ENCODE assay signal across 14 mouse cellular contexts in genomic region chr10:79849941-79850628, GRCm38 (mm10). TPM values are rescaled to one million over a fixed set of nuclear protein-coding genes. Genes with fewer than 3 reads are reported as not detected.
DNase-seq lines count a peak whose midpoint lies in the region; ATAC-seq and TF ChIP-seq lines count a peak whose summit lies in the region.
"Had no signal": no experiment of that assay in that cellular context is flagged by ENCODE, and none has a peak within 500 bp of the region (broad histone marks: within the 10 kb centered on the region; RNA-seq: fewer than 3 reads in every experiment).

No protein-coding gene starts in this region.

- H3K27me3 ChIP-seq in intestine, embryonic 16.5 days (replicated peaks; ENCODE audit: control insufficient read depth, insufficient read depth, low read length): no peaks in the 10 kb centered on the region
- no peaks in the 10 kb centered on the region for H3K27me3 ChIP-seq in intestine, embryonic 15.5 days (replicated peaks)
- no peaks in the 10 kb centered on the region for H3K27me3 ChIP-seq in testis, adult 2 months (ENCODE audit: control insufficient read depth, insufficient read depth, low read length)
- H3K27me3 ChIP-seq: liver, embryonic 12.5 days; midbrain, embryonic 15.5 days; stomach, embryonic 15.5 days had no signal

- H3K27ac ChIP-seq in intestine, embryonic 16.5 days (ENCODE audit: low read length): peak overlapping the region; percentile 8; the same call in 1 of the 2 replicates
- no peak overlapping the region for H3K27ac ChIP-seq in intestine, embryonic 15.5 days
- no peak overlapping the region for H3K27ac ChIP-seq in testis, adult 2 months (ENCODE audit: control insufficient read depth, insufficient read depth, low read depth, low read length)
- H3K27ac ChIP-seq: liver, embryonic 12.5 days; midbrain, embryonic 15.5 days; stomach, embryonic 15.5 days had no signal

- DNase-seq in testis, postnatal 10 days (ENCODE audit: low spot score): no peak
- DNase-seq in thymus, postnatal 36 days: peak; percentile 52 to 62
- DNase-seq in kidney, postnatal 10 days: no peak
- DNase-seq in cerebellum, adult 11-12 months: no peak
- DNase-seq: cerebellum, adult 9-11 months; right cerebral cortex, postnatal 25 days had no signal

- no peaks in the 10 kb centered on the region for H3K36me3 ChIP-seq in intestine, embryonic 16.5 days (ENCODE audit: control insufficient read depth, insufficient read depth, low read length)
- no peaks in the 10 kb centered on the region for H3K36me3 ChIP-seq in intestine, embryonic 15.5 days
- peaks cover 2% of the 10 kb centered on the region; the same call in 1 of the 2 replicates for H3K36me3 ChIP-seq in testis, adult 2 months (ENCODE audit: control insufficient read depth, insufficient read depth, low read length)
- H3K36me3 ChIP-seq: liver, embryonic 12.5 days; midbrain, embryonic 15.5 days; stomach, embryonic 15.5 days had no signal

- no peak overlapping the region for H3K9ac ChIP-seq in intestine, embryonic 16.5 days (ENCODE audit: low read depth, low read length)
- H3K9ac ChIP-seq in intestine, embryonic 15.5 days: no peak overlapping the region
- H3K9ac ChIP-seq: liver, embryonic 12.5 days; midbrain, embryonic 15.5 days; stomach, embryonic 15.5 days had no signal

- no peak for ATAC-seq in intestine, embryonic 16.5 days
- no peak for ATAC-seq in intestine, embryonic 15.5 days
- ATAC-seq in granulocyte monocyte progenitor cell, adult 5-6 weeks (replicated peaks; ENCODE audit: poor library complexity, severe bottlenecking): peak; percentile 17
- ATAC-seq: liver, embryonic 12.5 days; midbrain, embryonic 15.5 days had no signal

- TF ChIP-seq CTCF in testis, adult 2 months (IDR thresholded peaks at IDR 0.05; ENCODE audit: control insufficient read depth, insufficient read depth, insufficient replicate concordance, low read depth, low read length): no peak

- H3K4me1 ChIP-seq in intestine, embryonic 16.5 days (ENCODE audit: control insufficient read depth, insufficient read depth, low read length): peaks cover 30% of the 10 kb centered on the region
- peaks cover 35% of the 10 kb centered on the region for H3K4me1 ChIP-seq in intestine, embryonic 15.5 days (replicated peaks)
- peaks cover 22% of the 10 kb centered on the region for H3K4me1 ChIP-seq in testis, adult 2 months (ENCODE audit: control insufficient read depth, insufficient read depth, low read length)

- TF ChIP-seq POLR2A in testis, adult 2 months (IDR thresholded peaks at IDR 0.05; ENCODE audit: control insufficient read depth, low read depth, low read length): no peak

- WGBS in intestine, embryonic 16.5 days: 76% methylated on average over 8 of the region's 8 CpGs
- 77% methylated on average over 8 of the region's 8 CpGs for WGBS in intestine, embryonic 15.5 days

- H3K9me3 ChIP-seq in intestine, embryonic 16.5 days (ENCODE audit: control insufficient read depth, low read length): no peaks in the 10 kb centered on the region
- no peaks in the 10 kb centered on the region for H3K9me3 ChIP-seq in intestine, embryonic 15.5 days
- H3K9me3 ChIP-seq: liver, embryonic 12.5 days; midbrain, embryonic 15.5 days; stomach, embryonic 15.5 days had no signal

- no peak overlapping the region for H3K4me2 ChIP-seq in intestine, embryonic 16.5 days (ENCODE audit: low read depth, low read length)
- H3K4me2 ChIP-seq in intestine, embryonic 15.5 days (replicated peaks): no peak overlapping the region
- H3K4me2 ChIP-seq: liver, embryonic 12.5 days; midbrain, embryonic 15.5 days; stomach, embryonic 15.5 days had no signal

- H3K4me3 ChIP-seq in intestine, embryonic 16.5 days (ENCODE audit: low read length): no peak overlapping the region
- H3K4me3 ChIP-seq in intestine, embryonic 15.5 days (replicated peaks): no peak overlapping the region
- peak overlapping the region; percentile 47 for H3K4me3 ChIP-seq in testis, adult 2 months (ENCODE audit: control insufficient read depth, low read depth, low read length)
- H3K4me3 ChIP-seq: liver, embryonic 12.5 days; midbrain, embryonic 15.5 days; stomach, embryonic 15.5 days had no signal

RNA-seq across cellular contexts. Expression of gene Ptbp1, which starts 4.1 kb away (rescaled TPM):
- 295 and 302 TPM in 2 replicates for polyA plus RNA-seq in intestine, embryonic 16.5 days (2015; fragmentation: Nextera tagmentation; extraction: Ambion mirVana)
- polyA plus RNA-seq in intestine, embryonic 15.5 days (2015; fragmentation: Nextera tagmentation; extraction: Ambion mirVana): 307 and 314 TPM in 2 replicates
- 125 and 126 TPM in 2 replicates for polyA plus RNA-seq in testis, adult 2 months (2012; rRNA removed)
- total RNA-seq in granulocyte monocyte progenitor cell, adult 5-6 weeks (2014; fragmentation: Nextera tagmentation): 497 and 526 TPM in 2 replicates
- total RNA-seq in granulocyte monocyte progenitor cell, adult 5-6 weeks (2017): 211 and 216 TPM in 2 replicates

RNA-seq across cellular contexts. Expression of gene Prtn3, which starts 24.2 kb away (rescaled TPM):
- 2.7 and 2.8 TPM in 2 replicates for polyA plus RNA-seq in intestine, embryonic 16.5 days (2015; fragmentation: Nextera tagmentation; extraction: Ambion mirVana)
- polyA plus RNA-seq in intestine, embryonic 15.5 days (2015; fragmentation: Nextera tagmentation; extraction: Ambion mirVana): 3.7 and 3.9 TPM in 2 replicates
- polyA plus RNA-seq in testis, adult 2 months (2012; rRNA removed): 0.72 and 0.90 TPM in 2 replicates
- total RNA-seq in granulocyte monocyte progenitor cell, adult 5-6 weeks (2014; fragmentation: Nextera tagmentation): 2,258 and 3,780 TPM in 2 replicates
- 1,097 and 1,536 TPM in 2 replicates for total RNA-seq in granulocyte monocyte progenitor cell, adult 5-6 weeks (2017)

RNA-seq across cellular contexts. Expression of gene Plppr3, which starts 24.3 kb away (rescaled TPM):
- polyA plus RNA-seq in intestine, embryonic 16.5 days (2015; fragmentation: Nextera tagmentation; extraction: Ambion mirVana): 25.5 and 28.2 TPM in 2 replicates
- polyA plus RNA-seq in intestine, embryonic 15.5 days (2015; fragmentation: Nextera tagmentation; extraction: Ambion mirVana): 31.3 and 32.7 TPM in 2 replicates
- polyA plus RNA-seq in testis, adult 2 months (2012; rRNA removed): 1.6 and 2.7 TPM in 2 replicates
- 72.1 and 111 TPM in 2 replicates for total RNA-seq in granulocyte monocyte progenitor cell, adult 5-6 weeks (2014; fragmentation: Nextera tagmentation)
- total RNA-seq in granulocyte monocyte progenitor cell, adult 5-6 weeks (2017): 91.6 and 112 TPM in 2 replicates

RNA-seq across cellular contexts. Expression of gene Misp, which starts 29.3 kb away (rescaled TPM):
- polyA plus RNA-seq in intestine, embryonic 16.5 days (2015; fragmentation: Nextera tagmentation; extraction: Ambion mirVana): 204 and 210 TPM in 2 replicates
- 141 and 154 TPM in 2 replicates for polyA plus RNA-seq in intestine, embryonic 15.5 days (2015; fragmentation: Nextera tagmentation; extraction: Ambion mirVana)
- polyA plus RNA-seq in testis, adult 2 months (2012; rRNA removed): 0.27 and 0.36 TPM in 2 replicates
- 0.34 TPM in 1 of 2 replicates, not detected in the other for total RNA-seq in granulocyte monocyte progenitor cell, adult 5-6 weeks (2014; fragmentation: Nextera tagmentation)
- 0.82 TPM in 1 of 2 replicates, not detected in the other for total RNA-seq in granulocyte monocyte progenitor cell, adult 5-6 weeks (2017)

RNA-seq across cellular contexts. Expression of gene Elane, which starts 36.0 kb away (rescaled TPM):
- 0.42 and 2.4 TPM in 2 replicates for polyA plus RNA-seq in intestine, embryonic 16.5 days (2015; fragmentation: Nextera tagmentation; extraction: Ambion mirVana)
- 1.1 and 2.6 TPM in 2 replicates for polyA plus RNA-seq in intestine, embryonic 15.5 days (2015; fragmentation: Nextera tagmentation; extraction: Ambion mirVana)
- 0.11 and 0.22 TPM in 2 replicates for polyA plus RNA-seq in testis, adult 2 months (2012; rRNA removed)
- total RNA-seq in granulocyte monocyte progenitor cell, adult 5-6 weeks (2014; fragmentation: Nextera tagmentation): 5,751 and 6,009 TPM in 2 replicates
- total RNA-seq in granulocyte monocyte progenitor cell, adult 5-6 weeks (2017): 2,814 and 3,772 TPM in 2 replicates
- polyA plus RNA-seq: frontal cortex, adult 2 months; midbrain, embryonic 15.5 days had no signal

Comparison
In these comparisons a context has a peak if more than half of its experiments do, and no peak if none do; other contexts are left out.
1. DNase-seq: peak in thymus, postnatal 36 days (2 of 2); none in testis, postnatal 10 days (single experiment), kidney, postnatal 10 days (single experiment) and cerebellum, adult 11-12 months (single experiment).